Mouse (Mus musculus): Measurements from ENCODE around the gene Coro1c. TPM values are rescaled to one million over a fixed set of nuclear protein-coding genes. Genes with fewer than 3 reads are reported as not detected.
A peak's percentile ranks its signal among the peaks of the same experiment; 100 is the strongest.

Coro1c gene
- total and polyA plus RNA-seq, 2 experiments from 2014 or later: 149 to 151 TPM

DNA sequence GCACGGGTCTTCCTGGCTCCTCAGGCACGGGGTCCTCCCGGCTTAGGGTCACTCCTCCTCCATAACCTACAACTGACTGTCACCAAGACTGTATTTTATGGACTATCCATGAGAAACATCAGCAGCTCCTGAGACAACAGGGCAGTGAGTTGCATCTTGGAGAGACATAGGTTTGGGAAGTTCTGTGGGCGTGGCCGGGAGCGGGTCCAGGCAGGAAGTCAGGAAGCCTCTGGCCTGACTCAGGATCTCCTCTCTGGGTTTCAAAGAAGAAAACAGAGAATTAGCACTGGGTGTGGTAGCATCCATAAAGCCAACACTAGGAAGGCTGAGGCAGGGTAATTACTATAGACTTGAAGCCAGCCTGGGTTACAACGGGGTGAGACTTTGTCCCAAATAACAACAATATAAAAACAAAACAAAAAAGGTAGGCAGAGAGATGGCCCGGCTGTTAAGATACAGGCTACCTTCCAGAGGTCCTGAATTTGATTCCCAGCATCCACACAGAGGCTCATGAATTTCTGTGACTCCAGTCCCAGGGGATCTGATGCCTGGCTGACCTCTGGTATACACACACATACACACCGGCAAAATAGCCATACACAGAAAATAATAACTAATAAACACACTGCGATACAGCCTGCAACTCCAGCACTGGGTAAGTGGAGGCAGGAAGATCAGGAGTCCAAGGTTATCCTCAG lies 21.5 kb upstream of the Coro1c start:
- Histone ChIP-seq H3K27me3 (ENCODE audit: insufficient read depth, low read length) (no peaks in the 10 kb centered on the region), H3K4me3 (ENCODE audit: low read length) (no peak overlapping the region), H3K4me1 (ENCODE audit: insufficient read depth, low read length) (no peaks in the 10 kb centered on the region), H3K9ac (replicated peaks; ENCODE audit: low read length) (no peak overlapping the region), H3K9me3 (ENCODE audit: low read length) (no peaks in the 10 kb centered on the region), H3K27ac (no peak overlapping the region), H3K36me3 (ENCODE audit: insufficient read depth, low read length) (no peaks in the 10 kb centered on the region), H3K4me2 (ENCODE audit: low read depth, low read length) (no peak overlapping the region)
- DNase-seq (ENCODE audit: low spot score) (no peak), ATAC-seq (no peak)
- 46% methylated on average over 10 of the region's 10 CpGs for WGBS
- no peak for TF ChIP-seq CTCF (IDR thresholded peaks at IDR 0.05; ENCODE audit: low read depth)

DNA sequence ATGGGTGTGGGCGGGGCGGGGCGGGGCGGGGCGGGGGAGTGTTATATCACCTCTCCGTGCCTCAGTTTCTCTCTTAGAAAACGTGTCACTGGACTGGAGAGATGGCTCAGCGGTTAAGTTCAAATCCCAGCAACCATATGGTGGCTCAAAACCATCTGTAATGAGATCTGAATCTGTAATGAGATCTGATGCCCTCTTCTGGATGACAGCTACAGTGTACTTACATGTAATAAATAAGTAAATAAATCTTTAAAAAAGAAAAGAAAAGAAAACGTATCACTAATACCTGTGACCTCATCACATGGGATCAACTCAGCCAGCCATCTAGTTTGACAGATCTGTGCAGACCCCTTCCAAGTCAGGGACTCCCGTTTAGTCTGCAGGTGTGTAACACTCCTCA lies 21.0 kb upstream of the Coro1c start:
- DNase-seq (ENCODE audit: low spot score) (no peak), ATAC-seq (no peak)
- Histone ChIP-seq H3K9ac (replicated peaks; ENCODE audit: low read length) (no peak overlapping the region), H3K27me3 (ENCODE audit: insufficient read depth, low read length) (no peaks in the 10 kb centered on the region), H3K9me3 (ENCODE audit: low read length) (no peaks in the 10 kb centered on the region), H3K36me3 (ENCODE audit: insufficient read depth, low read length) (no peaks in the 10 kb centered on the region), H3K4me2 (ENCODE audit: low read depth, low read length) (no peak overlapping the region), H3K4me3 (ENCODE audit: low read length) (no peak overlapping the region), H3K4me1 (ENCODE audit: insufficient read depth, low read length) (no peaks in the 10 kb centered on the region), H3K27ac (no peak overlapping the region)
- no peak; the same call in 1 of the 2 replicates for TF ChIP-seq CTCF (IDR thresholded peaks at IDR 0.05; ENCODE audit: low read depth)
- 66% methylated on average over 10 of the region's 10 CpGs for WGBS

- no peak for DNase-seq (ENCODE audit: low spot score)
- WGBS: 93% methylated on average over 4 of the region's 4 CpGs
- Histone ChIP-seq H3K4me1 (ENCODE audit: insufficient read depth, low read length) (no peaks in the 10 kb centered on the region), H3K27me3 (ENCODE audit: insufficient read depth, low read length) (no peaks in the 10 kb centered on the region), H3K27ac (no peak overlapping the region), H3K9ac (replicated peaks; ENCODE audit: low read length) (no peak overlapping the region), H3K4me2 (ENCODE audit: low read depth, low read length) (no peak overlapping the region), H3K36me3 (ENCODE audit: insufficient read depth, low read length) (no peaks in the 10 kb centered on the region), H3K4me3 (ENCODE audit: low read length) (no peak overlapping the region), H3K9me3 (ENCODE audit: low read length) (no peaks in the 10 kb centered on the region)
- no peak for ATAC-seq
- no peak for TF ChIP-seq CTCF (IDR thresholded peaks at IDR 0.05; ENCODE audit: low read depth)
Measured at GRCm38 (mm10) chr5:113924608-113925007, 16.1 kb upstream of the Coro1c start.

- no peaks in the 10 kb centered on the region for H3K36me3 ChIP-seq (ENCODE audit: insufficient read depth, low read length)
- no peak overlapping the region for H3K4me3 ChIP-seq (ENCODE audit: low read length)
- no peaks in the 10 kb centered on the region for H3K4me1 ChIP-seq (ENCODE audit: insufficient read depth, low read length)
- ATAC-seq (peak; percentile 61), DNase-seq (ENCODE audit: low spot score) (peak; percentile 40)
- H3K9me3 ChIP-seq (ENCODE audit: low read length): no peaks in the 10 kb centered on the region
- H3K27me3 ChIP-seq (ENCODE audit: insufficient read depth, low read length): no peaks in the 10 kb centered on the region
- H3K9ac ChIP-seq (replicated peaks; ENCODE audit: low read length): no peak overlapping the region
- no peak overlapping the region for H3K4me2 ChIP-seq (ENCODE audit: low read depth, low read length)
- WGBS: 10% methylated on average over 6 of the region's 6 CpGs
- TF ChIP-seq CTCF (IDR thresholded peaks at IDR 0.05; ENCODE audit: low read depth): no peak
- H3K27ac ChIP-seq: peak overlapping the region; percentile 43
Measured at GRCm38 (mm10) chr5:113921310-113922166, 13.0 kb upstream of the Coro1c start.

DNA sequence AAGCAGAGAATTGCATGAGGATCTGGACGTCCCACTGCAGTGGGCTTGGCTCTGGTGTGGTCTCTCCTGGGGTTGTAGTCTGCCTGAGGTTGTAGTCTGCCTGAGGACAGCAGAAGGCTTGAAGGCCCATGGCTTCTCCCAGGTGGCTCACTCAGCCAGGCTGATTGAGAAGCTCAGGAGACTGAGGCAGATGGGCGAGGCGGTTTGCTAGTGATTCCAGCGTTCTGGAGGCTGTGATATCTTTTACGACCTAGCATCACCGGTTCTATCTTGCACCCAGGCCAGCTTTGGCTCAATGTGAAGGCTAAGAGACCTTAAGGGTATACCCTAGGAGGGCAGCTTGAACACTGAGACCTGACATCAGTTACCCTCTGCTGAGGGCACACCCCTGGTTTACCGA lies 10.5 kb upstream of the Coro1c start:
- no peak for TF ChIP-seq CTCF (IDR thresholded peaks at IDR 0.05; ENCODE audit: low read depth)
- H3K4me2 ChIP-seq (ENCODE audit: low read depth, low read length): no peak overlapping the region
- no peak overlapping the region for H3K9ac ChIP-seq (replicated peaks; ENCODE audit: low read length)
- H3K4me1 ChIP-seq (ENCODE audit: insufficient read depth, low read length): no peaks in the 10 kb centered on the region
- H3K36me3 ChIP-seq (ENCODE audit: insufficient read depth, low read length): no peaks in the 10 kb centered on the region
- no peaks in the 10 kb centered on the region for H3K27me3 ChIP-seq (ENCODE audit: insufficient read depth, low read length)
- no peaks in the 10 kb centered on the region for H3K9me3 ChIP-seq (ENCODE audit: low read length)
- 79% methylated on average over 7 of the region's 7 CpGs for WGBS
- DNase-seq (ENCODE audit: low spot score) (no peak), ATAC-seq (no peak)
- no peak overlapping the region for H3K27ac ChIP-seq
- no peak overlapping the region for H3K4me3 ChIP-seq (ENCODE audit: low read length)

- Histone ChIP-seq H3K27me3 (ENCODE audit: insufficient read depth, low read length) (no peaks in the 10 kb centered on the region), H3K36me3 (ENCODE audit: insufficient read depth, low read length) (no peaks in the 10 kb centered on the region), H3K4me2 (ENCODE audit: low read depth, low read length) (no peak overlapping the region), H3K4me3 (ENCODE audit: low read length) (no peak overlapping the region), H3K4me1 (ENCODE audit: insufficient read depth, low read length) (no peaks in the 10 kb centered on the region), H3K9me3 (ENCODE audit: low read length) (no peaks in the 10 kb centered on the region), H3K9ac (replicated peaks; ENCODE audit: low read length) (no peak overlapping the region), H3K27ac (no peak overlapping the region)
- WGBS: 65% methylated on average over 9 of the region's 9 CpGs
- ATAC-seq (no peak), DNase-seq (ENCODE audit: low spot score) (no peak)
- no peak for TF ChIP-seq CTCF (IDR thresholded peaks at IDR 0.05; ENCODE audit: low read depth)
Measured at GRCm38 (mm10) chr5:113918654-113919053, 10.1 kb upstream of the Coro1c start.

DNA sequence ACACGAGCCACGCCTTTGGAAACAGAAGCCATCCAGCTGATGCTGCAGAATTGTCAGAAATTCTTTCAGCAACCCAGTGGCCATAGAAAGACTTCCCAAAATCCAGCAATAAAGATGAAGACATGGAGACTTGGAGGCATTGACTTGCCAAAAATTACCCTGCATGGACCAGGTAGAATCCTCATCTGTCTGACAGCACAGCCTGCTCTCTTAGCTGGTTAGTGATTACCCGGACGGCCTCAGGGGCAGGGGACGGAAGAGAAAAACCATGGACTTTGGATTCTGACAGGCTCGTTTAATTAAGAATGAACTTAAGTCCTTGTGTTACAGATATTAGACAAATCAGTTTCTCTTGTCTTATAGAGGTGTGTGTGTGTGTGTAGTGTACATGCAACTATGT lies 2.1 kb upstream of the Coro1c start:
- H3K27me3 ChIP-seq (ENCODE audit: insufficient read depth, low read length): no peaks in the 10 kb centered on the region
- H3K4me3 ChIP-seq (ENCODE audit: low read length): no peak overlapping the region
- H3K4me2 ChIP-seq (ENCODE audit: low read depth, low read length): no peak overlapping the region
- H3K27ac ChIP-seq: no peak overlapping the region
- WGBS: 74% methylated on average over 6 of the region's 6 CpGs
- H3K36me3 ChIP-seq (ENCODE audit: insufficient read depth, low read length): no peaks in the 10 kb centered on the region
- no peak for DNase-seq (ENCODE audit: low spot score)
- H3K4me1 ChIP-seq (ENCODE audit: insufficient read depth, low read length): peaks cover 9% of the 10 kb centered on the region; the same call in 1 of the 2 replicates
- TF ChIP-seq CTCF (IDR thresholded peaks at IDR 0.05; ENCODE audit: low read depth): no peak
- no peak for ATAC-seq
- H3K9me3 ChIP-seq (ENCODE audit: low read length): no peaks in the 10 kb centered on the region
- H3K9ac ChIP-seq (replicated peaks; ENCODE audit: low read length): no peak overlapping the region

Measured in hindbrain, postnatal 0 days (tissue).